Mouse (Mus musculus): ENCODE results near the gene Scrn2. TPM values are rescaled to one million over a fixed set of nuclear protein-coding genes. Genes with fewer than 3 reads are reported as not detected.

The Scrn2 gene
- polyA plus RNA-seq, 1 experiment from 2014 or later, result 29.9 TPM

GRCm38 (mm10) chr11:97074235-97074634 lies 44.5 kb downstream of the Scrn2 start:
- Histone ChIP-seq H3K4me1 (ENCODE audit: control insufficient read depth, insufficient read depth, low read length) (no peaks in the 10 kb centered on the region), H3K27me3 (ENCODE audit: control insufficient read depth, insufficient read depth, low read length) (no peaks in the 10 kb centered on the region), H3K4me2 (replicated peaks; ENCODE audit: low read depth, low read length) (no peak overlapping the region), H3K27ac (ENCODE audit: low read depth, low read length) (no peak overlapping the region), H3K36me3 (ENCODE audit: control insufficient read depth, insufficient read depth, low read length) (no peaks in the 10 kb centered on the region), H3K9ac (ENCODE audit: low read depth, low read length) (no peak overlapping the region), H3K9me3 (ENCODE audit: control insufficient read depth, low read length) (no peaks in the 10 kb centered on the region), H3K4me3 (ENCODE audit: low read length) (no peak overlapping the region)
- ATAC-seq (ENCODE audit: low FRiP score, low TSS enrichment), result no peak
- WGBS, result 63% methylated on average over 8 of the region's 8 CpGs

- Histone ChIP-seq H3K4me1 (ENCODE audit: control insufficient read depth, insufficient read depth, low read length) (peaks cover 5% of the 10 kb centered on the region), H3K4me3 (ENCODE audit: low read length) (no peak overlapping the region), H3K9me3 (ENCODE audit: control insufficient read depth, low read length) (no peaks in the 10 kb centered on the region), H3K27me3 (ENCODE audit: control insufficient read depth, insufficient read depth, low read length) (no peaks in the 10 kb centered on the region), H3K36me3 (ENCODE audit: control insufficient read depth, insufficient read depth, low read length) (no peaks in the 10 kb centered on the region), H3K9ac (ENCODE audit: low read depth, low read length) (no peak overlapping the region), H3K27ac (ENCODE audit: low read depth, low read length) (no peak overlapping the region), H3K4me2 (replicated peaks; ENCODE audit: low read depth, low read length) (no peak overlapping the region)
- 53% methylated on average over 4 of the region's 4 CpGs for WGBS
- ATAC-seq (ENCODE audit: low FRiP score, low TSS enrichment), result no peak
These were observed 49.0 kb downstream of the Scrn2 start for GRCm38 (mm10) chr11:97078751-97079150.

GRCm38 (mm10) chr11:97080291-97080690 lies 50.6 kb downstream of the Scrn2 start:
- no peaks in the 10 kb centered on the region for H3K36me3 ChIP-seq (ENCODE audit: control insufficient read depth, insufficient read depth, low read length)
- H3K4me3 ChIP-seq (ENCODE audit: low read length), result no peak overlapping the region
- WGBS, result 55% methylated on average over 9 of the region's 9 CpGs

GRCm38 (mm10) chr11:97082977-97083376 lies 53.2 kb downstream of the Scrn2 start:
- WGBS, result 39% methylated on average over 11 of the region's 11 CpGs
- H3K9me3 ChIP-seq (ENCODE audit: control insufficient read depth, low read length), result no peaks in the 10 kb centered on the region
- no peaks in the 10 kb centered on the region for H3K36me3 ChIP-seq (ENCODE audit: control insufficient read depth, insufficient read depth, low read length)
- H3K9ac ChIP-seq (ENCODE audit: low read depth, low read length), result no peak overlapping the region
- no peak for ATAC-seq (ENCODE audit: low FRiP score, low TSS enrichment)
- 0 out of 2 replicates have a peak overlapping the region, but pooled peaks have one; percentile 21 for H3K4me2 ChIP-seq (replicated peaks; ENCODE audit: low read depth, low read length)
- no peak overlapping the region for H3K27ac ChIP-seq (ENCODE audit: low read depth, low read length)
- H3K27me3 ChIP-seq (ENCODE audit: control insufficient read depth, insufficient read depth, low read length), result no peaks in the 10 kb centered on the region
- H3K4me3 ChIP-seq (ENCODE audit: low read length), result no peak overlapping the region
- peaks cover 9% of the 10 kb centered on the region for H3K4me1 ChIP-seq (ENCODE audit: control insufficient read depth, insufficient read depth, low read length)

More at GRCm38 (mm10) chr11:97080291-97080690, 50.6 kb downstream of the Scrn2 start:
- no peak overlapping the region for H3K27ac ChIP-seq (ENCODE audit: low read depth, low read length)
- no peaks in the 10 kb centered on the region for H3K27me3 ChIP-seq (ENCODE audit: control insufficient read depth, insufficient read depth, low read length)
- no peak for ATAC-seq (ENCODE audit: low FRiP score, low TSS enrichment)
- H3K4me1 ChIP-seq (ENCODE audit: control insufficient read depth, insufficient read depth, low read length), result peaks cover 9% of the 10 kb centered on the region
- no peak overlapping the region for H3K9ac ChIP-seq (ENCODE audit: low read depth, low read length)
- no peaks in the 10 kb centered on the region for H3K9me3 ChIP-seq (ENCODE audit: control insufficient read depth, low read length)
- no peak overlapping the region for H3K4me2 ChIP-seq (replicated peaks; ENCODE audit: low read depth, low read length)

Small RNA genes lying within 50 kb of the gene (microRNA-seq; reads per million reads assigned to microRNA genes)
- 0.63 reads per million for gene Mir8103

Other genes with a start within 250 kb of the Scrn2 start
- 137 and 181 TPM in 2 replicates for gene Cbx1, start 240.8 kb upstream of the Scrn2 start, polyA plus RNA-seq (2014; fragmentation: Nextera tagmentation; extraction: Ambion mirVana)
- 37.3 and 43.2 TPM in 2 replicates for gene Nfe2l1, start 200.0 kb upstream of the Scrn2 start, polyA plus RNA-seq (2014; fragmentation: Nextera tagmentation; extraction: Ambion mirVana)
- gene Copz2, start 180.1 kb upstream of the Scrn2 start, polyA plus RNA-seq (2014; fragmentation: Nextera tagmentation; extraction: Ambion mirVana), result 94.7 and 106 TPM in 2 replicates
- 66.9 and 69.1 TPM in 2 replicates for gene Cdk5rap3, start 113.4 kb upstream of the Scrn2 start, polyA plus RNA-seq (2014; fragmentation: Nextera tagmentation; extraction: Ambion mirVana)
- 33.7 and 36.3 TPM in 2 replicates for gene Prr15l, start 101.8 kb upstream of the Scrn2 start, polyA plus RNA-seq (2014; fragmentation: Nextera tagmentation; extraction: Ambion mirVana)
- 17.3 and 28.0 TPM in 2 replicates for gene Pnpo, start 86.0 kb upstream of the Scrn2 start, polyA plus RNA-seq (2014; fragmentation: Nextera tagmentation; extraction: Ambion mirVana)
- 13.3 and 23.9 TPM in 2 replicates for gene Sp2, start 47.0 kb upstream of the Scrn2 start, polyA plus RNA-seq (2014; fragmentation: Nextera tagmentation; extraction: Ambion mirVana)
- 0.57 and 0.60 TPM in 2 replicates for gene Sp6, start 16.5 kb upstream of the Scrn2 start, polyA plus RNA-seq (2014; fragmentation: Nextera tagmentation; extraction: Ambion mirVana)
- gene Lrrc46, start 11.5 kb downstream of the Scrn2 start, polyA plus RNA-seq (2014; fragmentation: Nextera tagmentation; extraction: Ambion mirVana), result 1.6 and 1.7 TPM in 2 replicates
- gene Mrpl10, start 11.6 kb downstream of the Scrn2 start, polyA plus RNA-seq (2014; fragmentation: Nextera tagmentation; extraction: Ambion mirVana), result 89.4 and 99.6 TPM in 2 replicates
- gene Osbpl7, start 20.7 kb downstream of the Scrn2 start, polyA plus RNA-seq (2014; fragmentation: Nextera tagmentation; extraction: Ambion mirVana), result 5.1 and 5.8 TPM in 2 replicates
- gene Tbx21, start 85.4 kb downstream of the Scrn2 start, polyA plus RNA-seq (2014; fragmentation: Nextera tagmentation; extraction: Ambion mirVana), result 0.07 TPM in 1 of 2 replicates, not detected in the other
- gene Tbkbp1, start 121.6 kb downstream of the Scrn2 start, polyA plus RNA-seq (2014; fragmentation: Nextera tagmentation; extraction: Ambion mirVana), result 6.0 and 6.8 TPM in 2 replicates
- gene Kpnb1, start 157.9 kb downstream of the Scrn2 start, polyA plus RNA-seq (2014; fragmentation: Nextera tagmentation; extraction: Ambion mirVana), result 60.0 and 84.3 TPM in 2 replicates